Mouse (Mus musculus) liver, adult 2 months (tissue): ENCODE measurements around the gene Casp9. TPM values are rescaled to one million over a fixed set of nuclear protein-coding genes. Genes with fewer than 3 reads are reported as not detected.
A peak's percentile ranks its signal among the peaks of the same experiment; 100 is the strongest.

Experiments
- DNase-seq: peaks from one replicate; pipeline ENCODE4 v3.0.0-alpha.2; 2011; ENCODE audit warnings: low read depth, low spot score; ENCODE audit errors: extremely low read depth
- H3K27ac ChIP-seq: fragments of 200-500 bp; replicated peaks from 2 replicates; pipeline ENCODE4 v1.5.1; 2012; ENCODE audit warnings: low read depth, mild to moderate bottlenecking, control low read depth, inconsistent platforms, low read length; ENCODE audit not compliant: insufficient read depth
- H3K27me3 ChIP-seq: fragments of 200-500 bp; 2 replicates; pipeline ENCODE4 v1.6.1; 2012; ENCODE audit warnings: mild to moderate bottlenecking, moderate library complexity, low read length, inconsistent platforms; ENCODE audit not compliant: control insufficient read depth, insufficient read depth
- H3K36me3 ChIP-seq: fragments of 200-500 bp; 2 replicates; pipeline ENCODE4 v1.6.1; 2012; ENCODE audit warnings: low read length, inconsistent platforms; ENCODE audit not compliant: control insufficient read depth, insufficient read depth
- H3K4me1 ChIP-seq: fragments of 200-500 bp; 2 replicates; pipeline ENCODE4 v1.6.1; 2011; ENCODE audit warnings: low read length; ENCODE audit not compliant: control insufficient read depth, insufficient read depth
- H3K4me3 ChIP-seq: fragments of 200-500 bp; 2 replicates; pipeline ENCODE4 v1.5.1; 2011; ENCODE audit warnings: low read depth, mild to moderate bottlenecking, control low read depth, low read length, moderate library complexity; ENCODE audit not compliant: insufficient read depth
- H3K79me2 ChIP-seq: fragments of 200-500 bp; 2 replicates; pipeline ENCODE4 v1.6.1; 2012; ENCODE audit warnings: inconsistent platforms, mild to moderate bottlenecking, low read length, moderate library complexity; ENCODE audit not compliant: control insufficient read depth, insufficient read depth
- H3K9ac ChIP-seq: fragments of 200-500 bp; 2 replicates; pipeline ENCODE4 v1.6.1; 2012; ENCODE audit warnings: low read depth, mild to moderate bottlenecking, control low read depth, inconsistent platforms, low read length
- CTCF ChIP-seq: fragments of 200-500 bp; IDR thresholded peaks from 2 replicates; pipeline ENCODE4 v1.5.1; 2011; ENCODE audit warnings: low read depth, low read length, control low read depth
- POLR2A ChIP-seq: fragments of 200-500 bp; IDR thresholded peaks from 2 replicates; pipeline ENCODE4 v1.6.1; 2011; ENCODE audit warnings: low read length, control low read depth; ENCODE audit not compliant: insufficient read depth; ENCODE audit errors: extremely low read depth
- WGBS: fragments of 180-500 bp; shearing (Covaris S2); methylation state at CpG from one replicate; pipeline ENCODE4 v1.1.7; 2018; 5-methylcytosine and 5-hydroxymethylcytosine counted together
- polyA plus RNA-seq: library from polyadenylated mRNA; depleted of rRNA; stranded (reverse); fragments of >200 nt; gene quantifications from 2 replicates; pipeline ENCODE4 v1.2.3, GENCODE M21; 2012
- total RNA-seq: library from RNA; depleted of rRNA; stranded (reverse); fragments of >200 nt; gene quantifications from 2 replicates; pipeline ENCODE4 v1.2.3, GENCODE M21; 2014

Gene Casp9
- total and polyA plus RNA-seq, 2 experiments: 8.4 to 10.9 TPM

DNA sequence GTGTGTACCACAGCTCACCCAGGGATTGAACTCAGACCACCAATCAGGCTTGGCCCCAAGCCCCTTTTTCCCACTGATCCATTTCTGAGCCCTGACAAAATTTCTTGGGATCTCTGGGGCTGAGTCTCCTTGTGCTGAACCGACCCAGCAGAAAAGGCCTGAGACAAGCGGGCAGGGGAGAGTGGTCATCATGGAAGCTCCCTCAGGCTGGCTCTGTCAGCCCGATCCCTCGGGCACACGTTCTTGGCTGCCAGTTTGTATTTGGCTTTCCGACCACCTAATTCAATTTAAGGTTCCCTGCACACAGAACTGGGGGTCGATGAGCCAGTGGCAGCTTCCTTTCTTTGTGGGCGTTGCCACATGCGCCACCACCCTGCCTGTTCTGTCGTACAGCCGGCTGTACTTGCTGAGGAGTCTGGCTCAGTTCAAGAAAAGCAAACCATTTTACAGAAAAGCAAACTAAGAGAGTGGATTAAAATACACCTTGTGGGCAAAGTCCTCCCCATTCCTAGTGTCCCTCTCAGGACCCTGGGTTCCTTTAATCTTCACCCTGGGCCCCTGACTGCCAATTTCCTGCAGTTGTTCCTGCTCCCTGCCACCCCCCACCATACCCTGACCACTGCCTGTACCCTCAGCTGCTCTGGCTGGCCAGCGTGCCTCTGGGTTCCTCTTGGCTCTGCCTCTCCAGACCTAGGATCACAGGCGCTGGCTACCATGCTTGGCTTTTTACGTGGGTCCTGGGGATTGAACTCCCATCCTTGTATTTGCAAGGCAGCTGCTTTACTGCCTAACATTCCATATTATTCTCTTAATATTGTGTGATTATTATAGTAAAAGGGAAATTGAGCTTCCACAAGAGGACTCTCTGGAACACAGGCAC, 23.6 kb downstream of the Casp9 start:
- 75% methylated on average over 14 of the region's 14 CpGs for WGBS
- Histone ChIP-seq H3K36me3 (peaks cover 15% of the 10 kb centered on the region), H3K9ac (no peak overlapping the region), H3K79me2 (no peaks in the 10 kb centered on the region), H3K4me1 (peaks cover 2% of the 10 kb centered on the region), H3K4me3 (no peak overlapping the region), H3K27ac (no peak overlapping the region), H3K27me3 (no peaks in the 10 kb centered on the region)
- no peak for TF ChIP-seq POLR2A
- no peak for TF ChIP-seq CTCF
- DNase-seq: no peak

GRCm38 (mm10) chr4:141817706-141818105, 24.3 kb downstream of the Casp9 start:
- no peaks in the 10 kb centered on the region for H3K79me2 ChIP-seq
- H3K36me3 ChIP-seq: peaks cover 9% of the 10 kb centered on the region
- H3K27me3 ChIP-seq: no peaks in the 10 kb centered on the region
- no peak for DNase-seq
- H3K4me3 ChIP-seq: no peak overlapping the region
- H3K27ac ChIP-seq: no peak overlapping the region
- H3K9ac ChIP-seq: no peak overlapping the region
- TF ChIP-seq POLR2A (no peak), CTCF (no peak)
- peaks cover 6% of the 10 kb centered on the region for H3K4me1 ChIP-seq
- WGBS: 89% methylated on average over 10 of the region's 10 CpGs

DNA sequence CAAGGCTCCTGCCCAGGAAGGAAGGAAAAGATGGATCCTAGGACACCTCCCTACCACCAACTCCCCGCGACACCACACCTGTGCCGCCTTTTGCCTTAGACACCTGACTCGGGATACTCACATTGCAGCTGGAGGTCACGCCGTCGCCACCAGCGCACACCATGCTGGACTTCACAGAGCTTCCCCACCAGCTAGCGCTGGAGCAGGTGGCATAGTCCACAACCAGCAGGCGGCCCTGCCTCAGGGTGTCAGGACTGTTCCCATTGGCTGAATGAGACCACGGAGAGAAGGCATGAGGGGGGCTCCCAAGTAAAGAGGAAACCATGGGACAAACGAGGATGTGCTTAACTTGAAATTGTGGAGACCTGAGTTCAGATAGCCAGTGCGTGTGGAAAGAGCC, 25.4 kb downstream of the Casp9 start:
- Histone ChIP-seq H3K4me1 (peaks cover 11% of the 10 kb centered on the region), H3K4me3 (no peak overlapping the region), H3K36me3 (peaks cover 3% of the 10 kb centered on the region), H3K27ac (no peak overlapping the region), H3K9ac (no peak overlapping the region), H3K79me2 (no peaks in the 10 kb centered on the region), H3K27me3 (no peaks in the 10 kb centered on the region)
- WGBS: 88% methylated on average over 13 of the region's 13 CpGs
- no peak for TF ChIP-seq POLR2A
- no peak for TF ChIP-seq CTCF
- no peak for DNase-seq

- H3K9ac ChIP-seq: no peak overlapping the region
- H3K79me2 ChIP-seq: no peaks in the 10 kb centered on the region
- TF ChIP-seq POLR2A (no peak), CTCF (no peak)
- WGBS: 97% methylated on average over 7 of the region's 7 CpGs
- peaks cover 11% of the 10 kb centered on the region for H3K4me1 ChIP-seq
- no peak for DNase-seq
- H3K36me3 ChIP-seq: peaks cover 1% of the 10 kb centered on the region
- no peak overlapping the region for H3K4me3 ChIP-seq
- H3K27me3 ChIP-seq: no peaks in the 10 kb centered on the region
- H3K27ac ChIP-seq: no peak overlapping the region
These were observed 25.9 kb downstream of the Casp9 start for GRCm38 (mm10) chr4:141819316-141819715.

- no peak overlapping the region for H3K4me3 ChIP-seq
- H3K27me3 ChIP-seq: no peaks in the 10 kb centered on the region
- H3K79me2 ChIP-seq: no peaks in the 10 kb centered on the region
- H3K36me3 ChIP-seq: no peaks in the 10 kb centered on the region
- no peak overlapping the region for H3K9ac ChIP-seq
- no peak for DNase-seq
- TF ChIP-seq POLR2A (no peak), CTCF (no peak)
- 70% methylated on average over 3 of the region's 3 CpGs for WGBS
- peaks cover 11% of the 10 kb centered on the region for H3K4me1 ChIP-seq
- no peak overlapping the region for H3K27ac ChIP-seq
These were observed 27.8 kb downstream of the Casp9 start for GRCm38 (mm10) chr4:141821178-141821577.

DNA sequence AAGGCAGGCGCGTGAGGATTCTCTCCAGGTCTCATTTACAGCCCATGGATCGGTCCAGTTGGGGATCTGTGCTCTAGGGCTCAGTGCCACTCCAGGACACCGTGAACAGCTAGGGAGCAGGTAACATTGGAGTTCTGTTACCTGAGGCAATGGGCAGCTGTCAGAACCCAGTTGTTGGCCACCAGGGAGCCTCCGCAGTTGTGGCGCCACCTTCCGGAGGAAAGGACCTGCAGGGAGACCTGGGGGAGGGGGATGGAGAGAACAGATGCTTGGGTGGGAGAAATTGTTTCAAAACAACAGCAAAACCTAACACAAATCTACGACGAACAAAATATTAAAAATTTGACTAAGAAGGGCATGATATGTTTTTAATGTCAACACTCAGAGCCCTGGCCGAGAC, 28.7 kb downstream of the Casp9 start:
- H3K36me3 ChIP-seq: no peaks in the 10 kb centered on the region
- no peaks in the 10 kb centered on the region for H3K79me2 ChIP-seq
- H3K9ac ChIP-seq: no peak overlapping the region
- no peak for DNase-seq
- no peaks in the 10 kb centered on the region for H3K27me3 ChIP-seq
- H3K27ac ChIP-seq: 0 out of 2 replicates have a peak overlapping the region, but pooled peaks have one; percentile 12
- 74% methylated on average over 10 of the region's 10 CpGs for WGBS
- no peak for TF ChIP-seq POLR2A
- TF ChIP-seq CTCF: peak; percentile 48
- H3K4me1 ChIP-seq: peaks cover 11% of the 10 kb centered on the region
- no peak overlapping the region for H3K4me3 ChIP-seq
